Mouse (Mus musculus) forebrain, embryonic 14.5 days (tissue): ENCODE results near the gene Mast1. TPM values are rescaled to one million over a fixed set of nuclear protein-coding genes. Genes with fewer than 3 reads are reported as not detected.

Experiments
- ATAC-seq: fragments of 200-750 bp; cut with Nextera tagmentation; 2 replicates; pipeline ENCODE4 v1.8.0; 2017; ENCODE audit warnings: mild to moderate bottlenecking, moderate library complexity
- DNase-seq: peaks from one replicate; pipeline ENCODE4 v3.0.0-alpha.2; 2015; ENCODE audit warnings: low spot score
- H3K27ac ChIP-seq: fragments of 300-500 bp; sonication (generic); 2 replicates; pipeline ENCODE4 v1.5.1; 2014; ENCODE audit warnings: low read depth, mild to moderate bottlenecking, control low read depth, low read length, moderate library complexity
- H3K27me3 ChIP-seq: fragments of 300-500 bp; sonication (generic); replicated peaks from 2 replicates; pipeline ENCODE4 v1.6.1; 2014; ENCODE audit warnings: low read length, control low read depth, mixed read lengths; ENCODE audit not compliant: control insufficient read depth, insufficient read depth
- H3K36me3 ChIP-seq: fragments of 300-500 bp; sonication (generic); 2 replicates; pipeline ENCODE4 v1.6.1; 2014; ENCODE audit warnings: low read length, control low read depth; ENCODE audit not compliant: control insufficient read depth, insufficient read depth
- H3K4me1 ChIP-seq: fragments of 300-500 bp; sonication (generic); 2 replicates; pipeline ENCODE4 v1.6.1; 2014; ENCODE audit warnings: antibody characterized with exemption, low read length, control low read depth; ENCODE audit not compliant: control insufficient read depth, insufficient read depth
- H3K4me2 ChIP-seq: fragments of 300-500 bp; sonication (generic); 2 replicates; pipeline ENCODE4 v1.6.1; 2014; ENCODE audit warnings: mild to moderate bottlenecking, control low read depth, low read length
- H3K4me3 ChIP-seq: fragments of 300-500 bp; sonication (generic); 2 replicates; pipeline ENCODE4 v1.5.1; 2014; ENCODE audit warnings: low read depth, low read length, control low read depth
- H3K9ac ChIP-seq: fragments of 300-500 bp; sonication (generic); 2 replicates; pipeline ENCODE4 v1.6.1; 2014; ENCODE audit warnings: mild to moderate bottlenecking, low read length, control low read depth, moderate library complexity
- H3K9me3 ChIP-seq: fragments of 300-500 bp; sonication (generic); replicated peaks from 2 replicates; pipeline ENCODE4 v1.6.1; 2016; ENCODE audit warnings: low read length, control low read depth, mixed read lengths; ENCODE audit not compliant: control insufficient read depth
- WGBS: fragments of 180-500 bp; shearing (Covaris S2); extraction: QIAGEN DNeasy Blood & Tissue Kit; methylation state at CpG from one replicate; pipeline ENCODE4 v1.1.7; 2014; 5-methylcytosine and 5-hydroxymethylcytosine counted together
- polyA plus RNA-seq: library from polyadenylated mRNA; unstranded; fragments of >200 nt; fragmentation: Nextera tagmentation; extraction: Ambion mirVana; gene quantifications from 2 replicates; pipeline ENCODE4 v1.2.1, GENCODE M21; 2014

Gene Mast1
- polyA plus RNA-seq, 1 experiment from 2014 or later = 24.5 TPM

- peaks cover 22% of the 10 kb centered on the region for H3K36me3 ChIP-seq
- peaks cover 21% of the 10 kb centered on the region for H3K4me1 ChIP-seq
- no peak for DNase-seq
- 87% methylated on average over 13 of the region's 13 CpGs for WGBS
- no peak overlapping the region for H3K27ac ChIP-seq
- H3K9ac ChIP-seq = peak overlapping the region; percentile 17; the same call in 1 of the 2 replicates
- ATAC-seq = no peak
- H3K4me2 ChIP-seq = no peak overlapping the region
- H3K27me3 ChIP-seq = no peaks in the 10 kb centered on the region
- H3K9me3 ChIP-seq = no peaks in the 10 kb centered on the region
- H3K4me3 ChIP-seq = no peak overlapping the region
Measured at GRCm38 (mm10) chr8:84967532-84968304, 30.6 kb upstream of the Mast1 start.

- Histone ChIP-seq H3K27ac (no peak overlapping the region), H3K9ac (peak overlapping the region; percentile 13; the same call in 1 of the 2 replicates), H3K36me3 (peaks cover 17% of the 10 kb centered on the region), H3K4me2 (no peak overlapping the region; the same call in 1 of the 2 replicates), H3K4me1 (peaks cover 21% of the 10 kb centered on the region), H3K4me3 (no peak overlapping the region), H3K27me3 (no peaks in the 10 kb centered on the region), H3K9me3 (no peaks in the 10 kb centered on the region)
- DNase-seq (no peak), ATAC-seq (0 out of 2 replicates have a peak, but pooled peaks have one; percentile 3)
- 70% methylated on average over 3 of the region's 3 CpGs for WGBS
Measured at GRCm38 (mm10) chr8:84966603-84967002, 29.4 kb upstream of the Mast1 start.

GRCm38 (mm10) chr8:84965731-84966291 lies 28.7 kb upstream of the Mast1 start:
- Histone ChIP-seq H3K4me2 (peak overlapping the region; percentile 92), H3K9ac (peak overlapping the region; percentile 77), H3K9me3 (no peaks in the 10 kb centered on the region), H3K36me3 (peaks cover 13% of the 10 kb centered on the region), H3K27me3 (no peaks in the 10 kb centered on the region), H3K27ac (peak overlapping the region; percentile 65; the same call in 1 of the 2 replicates), H3K4me1 (peaks cover 17% of the 10 kb centered on the region), H3K4me3 (peak overlapping the region; percentile 63)
- ATAC-seq (peak; percentile 88), DNase-seq (peak; percentile 99)
- WGBS = under 1% methylated on average over 41 of the region's 41 CpGs

- WGBS = 89% methylated on average over 4 of the region's 4 CpGs
Measured at GRCm38 (mm10) chr8:84963952-84964351, 26.8 kb upstream of the Mast1 start.

GRCm38 (mm10) chr8:84959811-84960210 lies 22.7 kb upstream of the Mast1 start:
- no peak overlapping the region for H3K27ac ChIP-seq
- 92% methylated on average over 7 of the region's 7 CpGs for WGBS
- peaks cover 29% of the 10 kb centered on the region for H3K36me3 ChIP-seq
- ATAC-seq (no peak), DNase-seq (no peak)
- no peak overlapping the region for H3K4me2 ChIP-seq
- H3K4me1 ChIP-seq = peaks cover under 1% of the 10 kb centered on the region; the same call in 1 of the 2 replicates
- no peak overlapping the region for H3K4me3 ChIP-seq
- H3K9ac ChIP-seq = no peak overlapping the region
- H3K27me3 ChIP-seq = no peaks in the 10 kb centered on the region
- H3K9me3 ChIP-seq = no peaks in the 10 kb centered on the region

More at GRCm38 (mm10) chr8:84963952-84964351, 26.8 kb upstream of the Mast1 start:
- no peak overlapping the region for H3K4me3 ChIP-seq
- no peak overlapping the region for H3K27ac ChIP-seq
- no peak overlapping the region for H3K4me2 ChIP-seq
- H3K9me3 ChIP-seq = no peaks in the 10 kb centered on the region
- DNase-seq (no peak), ATAC-seq (no peak)
- no peaks in the 10 kb centered on the region for H3K27me3 ChIP-seq
- peaks cover 22% of the 10 kb centered on the region for H3K36me3 ChIP-seq
- H3K4me1 ChIP-seq = peaks cover 13% of the 10 kb centered on the region
- no peak overlapping the region for H3K9ac ChIP-seq

GRCm38 (mm10) chr8:84956768-84957167 lies 19.6 kb upstream of the Mast1 start:
- DNase-seq = peak; percentile 89
- no peaks in the 10 kb centered on the region for H3K27me3 ChIP-seq
- H3K36me3 ChIP-seq = peaks cover 24% of the 10 kb centered on the region
- ATAC-seq = peak; percentile 37
- H3K4me1 ChIP-seq = no peaks in the 10 kb centered on the region
- no peak overlapping the region for H3K27ac ChIP-seq
- H3K9ac ChIP-seq = no peak overlapping the region
- no peak overlapping the region for H3K4me3 ChIP-seq
- H3K4me2 ChIP-seq = no peak overlapping the region
- WGBS = 42% methylated on average over 2 of the region's 2 CpGs
- no peaks in the 10 kb centered on the region for H3K9me3 ChIP-seq

- no peak for DNase-seq
- H3K4me3 ChIP-seq = no peak overlapping the region
- peaks cover 4% of the 10 kb centered on the region for H3K36me3 ChIP-seq
- no peak for ATAC-seq
- no peak overlapping the region for H3K9ac ChIP-seq
- no peaks in the 10 kb centered on the region for H3K9me3 ChIP-seq
- no peak overlapping the region for H3K4me2 ChIP-seq
- peaks cover 14% of the 10 kb centered on the region for H3K27me3 ChIP-seq
- H3K27ac ChIP-seq = no peak overlapping the region
- H3K4me1 ChIP-seq = no peaks in the 10 kb centered on the region
- 10% methylated on average over 18 of the region's 18 CpGs for WGBS
Measured at GRCm38 (mm10) chr8:84952612-84953255, 15.6 kb upstream of the Mast1 start.

GRCm38 (mm10) chr8:84949753-84950152 lies 12.6 kb upstream of the Mast1 start:
- peaks cover 4% of the 10 kb centered on the region; the same call in 1 of the 2 replicates for H3K4me1 ChIP-seq
- H3K27ac ChIP-seq = no peak overlapping the region
- H3K36me3 ChIP-seq = no peaks in the 10 kb centered on the region
- ATAC-seq (no peak), DNase-seq (no peak)
- no peak overlapping the region for H3K4me2 ChIP-seq
- H3K27me3 ChIP-seq = peaks cover 33% of the 10 kb centered on the region
- H3K4me3 ChIP-seq = no peak overlapping the region
- H3K9me3 ChIP-seq = no peaks in the 10 kb centered on the region
- H3K9ac ChIP-seq = no peak overlapping the region
- WGBS = 18% methylated on average over 12 of the region's 12 CpGs
